Mouse (Mus musculus) midbrain, embryonic 16.5 days (tissue): ENCODE measurements around the gene Ush1g. TPM values are rescaled to one million over a fixed set of nuclear protein-coding genes. Genes with fewer than 3 reads are reported as not detected.

Experiments used
- ATAC-seq: fragments of 200-750 bp; cut with Nextera tagmentation; 2 replicates; pipeline ENCODE4 v1.8.0; 2017; ENCODE audit warnings: moderate TSS enrichment
- H3K27ac ChIP-seq: fragments of 300-500 bp; sonication (generic); 2 replicates; pipeline ENCODE4 v1.5.1; 2014; ENCODE audit warnings: mild to moderate bottlenecking, low read length, mixed read lengths
- H3K27me3 ChIP-seq: fragments of 300-500 bp; sonication (generic); 2 replicates; pipeline ENCODE4 v1.6.1; 2014; ENCODE audit warnings: low read depth, low read length, mixed read lengths; ENCODE audit not compliant: control insufficient read depth, insufficient read depth
- H3K36me3 ChIP-seq: fragments of 300-500 bp; sonication (generic); 2 replicates; pipeline ENCODE4 v1.6.1; 2014; ENCODE audit warnings: mild to moderate bottlenecking, low read length, moderate library complexity, mixed read lengths; ENCODE audit not compliant: control insufficient read depth, insufficient read depth
- H3K4me1 ChIP-seq: fragments of 300-500 bp; sonication (generic); 2 replicates; pipeline ENCODE4 v1.6.1; 2014; ENCODE audit warnings: mild to moderate bottlenecking, low read length, mixed read lengths; ENCODE audit not compliant: control insufficient read depth, insufficient read depth
- H3K4me2 ChIP-seq: fragments of 300-500 bp; sonication (generic); 2 replicates; pipeline ENCODE4 v1.6.1; 2014; ENCODE audit warnings: mild to moderate bottlenecking, low read length, mixed read lengths
- H3K4me3 ChIP-seq: fragments of 300-500 bp; sonication (generic); 2 replicates; pipeline ENCODE4 v1.5.1; 2014; ENCODE audit warnings: low read depth, mild to moderate bottlenecking, low read length, moderate library complexity, mixed read lengths
- H3K9ac ChIP-seq: fragments of 300-500 bp; sonication (generic); 2 replicates; pipeline ENCODE4 v1.6.1; 2014; ENCODE audit warnings: low read depth, low read length, mixed read lengths
- H3K9me3 ChIP-seq: fragments of 300-500 bp; sonication (generic); replicated peaks from 2 replicates; pipeline ENCODE4 v1.6.1; 2014; ENCODE audit warnings: mild to moderate bottlenecking, low read length, mixed read lengths; ENCODE audit not compliant: control insufficient read depth, poor library complexity, severe bottlenecking
- WGBS: fragments of 180-500 bp; shearing (Covaris S2); extraction: QIAGEN DNeasy Blood & Tissue Kit; methylation state at CpG from one replicate; pipeline ENCODE4 v1.1.7; 2014; 5-methylcytosine and 5-hydroxymethylcytosine counted together
- polyA plus RNA-seq: library from polyadenylated mRNA; unstranded; fragments of >200 nt; fragmentation: Nextera tagmentation; extraction: Ambion mirVana; gene quantifications from 2 replicates; pipeline ENCODE4 v1.2.1, GENCODE M21; 2015

Ush1g gene
- polyA plus RNA-seq, 1 experiment from 2014 or later = 0.10 TPM

- Histone ChIP-seq H3K4me2 (no peak overlapping the region), H3K27ac (no peak overlapping the region), H3K4me3 (no peak overlapping the region), H3K27me3 (peaks cover 1% of the 10 kb centered on the region), H3K9me3 (no peaks in the 10 kb centered on the region), H3K36me3 (peaks cover 10% of the 10 kb centered on the region), H3K9ac (no peak overlapping the region; the same call in 1 of the 2 replicates), H3K4me1 (peaks cover 25% of the 10 kb centered on the region)
- WGBS = 77% methylated on average over 7 of the region's 7 CpGs
- ATAC-seq = no peak
Measured at GRCm38 (mm10) chr11:115273735-115274134, 48.1 kb downstream of the Ush1g start.

DNA sequence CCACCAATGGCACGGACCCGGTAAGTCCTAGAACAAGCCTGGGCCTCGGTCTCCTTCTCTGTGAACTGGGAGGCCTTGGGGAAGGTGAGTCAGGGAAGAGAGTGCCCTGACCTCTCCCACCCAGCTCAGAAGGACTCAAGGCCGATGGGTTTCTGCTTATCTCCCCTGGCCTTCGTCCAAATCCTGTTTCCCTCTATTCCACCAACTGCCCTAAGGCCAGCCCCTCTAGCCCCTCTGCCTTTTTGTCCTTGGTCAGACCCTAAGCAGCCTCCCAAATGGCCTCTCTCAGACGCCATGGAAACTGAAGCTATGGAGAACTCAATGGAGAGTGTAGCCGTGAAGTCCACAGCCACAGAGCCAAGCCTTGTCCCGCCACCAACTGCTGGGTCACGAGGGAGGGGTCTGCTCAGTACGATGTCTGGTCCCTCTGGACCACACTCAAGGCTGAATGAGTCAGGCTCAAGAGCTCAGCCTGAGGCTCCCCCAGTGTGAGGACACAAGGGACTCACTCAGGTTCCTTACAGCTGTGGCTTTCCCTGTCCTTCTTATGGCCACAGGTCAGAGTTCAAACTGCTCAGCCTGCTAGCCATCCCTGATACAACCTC lies 48.8 kb downstream of the Ush1g start:
- Histone ChIP-seq H3K4me2 (no peak overlapping the region), H3K36me3 (peaks cover 17% of the 10 kb centered on the region), H3K4me3 (no peak overlapping the region), H3K4me1 (peaks cover 23% of the 10 kb centered on the region), H3K27ac (no peak overlapping the region), H3K9ac (no peak overlapping the region; the same call in 1 of the 2 replicates), H3K9me3 (no peaks in the 10 kb centered on the region), H3K27me3 (peaks cover 9% of the 10 kb centered on the region)
- no peak for ATAC-seq
- 63% methylated on average over 10 of the region's 10 CpGs for WGBS

DNA sequence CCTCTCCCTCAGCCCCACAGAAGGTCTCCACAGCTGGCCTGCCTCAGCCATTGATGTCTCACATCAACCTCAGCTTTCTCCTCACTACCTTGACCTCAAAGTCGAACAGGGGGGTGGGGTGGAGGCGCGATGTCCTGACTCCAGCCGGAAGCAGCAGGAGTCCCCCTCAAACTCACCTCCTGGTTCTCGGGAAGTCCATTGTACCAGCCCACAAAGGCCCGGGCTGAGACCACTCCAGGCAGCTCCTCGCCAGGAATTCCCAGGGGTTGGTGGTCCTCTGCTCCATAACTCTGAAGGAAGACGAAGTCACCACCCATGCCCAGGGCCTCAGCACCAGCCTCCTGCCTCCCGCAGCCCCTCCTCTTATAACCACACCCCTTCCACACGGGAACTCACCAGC lies 50.4 kb downstream of the Ush1g start:
- Histone ChIP-seq H3K27ac (no peak overlapping the region), H3K27me3 (peaks cover 24% of the 10 kb centered on the region), H3K4me1 (peaks cover 27% of the 10 kb centered on the region), H3K9me3 (no peaks in the 10 kb centered on the region), H3K4me3 (no peak overlapping the region), H3K36me3 (peaks cover 18% of the 10 kb centered on the region), H3K9ac (no peak overlapping the region), H3K4me2 (no peak overlapping the region)
- ATAC-seq = no peak
- WGBS = 75% methylated on average over 10 of the region's 10 CpGs

- no peak for ATAC-seq
- peaks cover 28% of the 10 kb centered on the region for H3K27me3 ChIP-seq
- WGBS = 80% methylated on average over 9 of the region's 9 CpGs
- H3K4me3 ChIP-seq = no peak overlapping the region
- H3K27ac ChIP-seq = no peak overlapping the region
- H3K4me1 ChIP-seq = peaks cover 27% of the 10 kb centered on the region
- H3K9ac ChIP-seq = no peak overlapping the region
- peaks cover 18% of the 10 kb centered on the region for H3K36me3 ChIP-seq
- no peak overlapping the region for H3K4me2 ChIP-seq
- H3K9me3 ChIP-seq = no peaks in the 10 kb centered on the region
Measured at GRCm38 (mm10) chr11:115271052-115271451, 50.8 kb downstream of the Ush1g start.

GRCm38 (mm10) chr11:115270148-115270861 lies 51.5 kb downstream of the Ush1g start:
- Histone ChIP-seq H3K27ac (no peak overlapping the region), H3K27me3 (peaks cover 36% of the 10 kb centered on the region), H3K9me3 (no peaks in the 10 kb centered on the region), H3K4me2 (no peak overlapping the region), H3K4me3 (no peak overlapping the region), H3K9ac (no peak overlapping the region), H3K4me1 (peaks cover 22% of the 10 kb centered on the region), H3K36me3 (peaks cover 18% of the 10 kb centered on the region)
- peak; percentile 26; the same call in 1 of the 2 replicates for ATAC-seq
- WGBS = 25% methylated on average over 17 of the region's 19 CpGs

DNA sequence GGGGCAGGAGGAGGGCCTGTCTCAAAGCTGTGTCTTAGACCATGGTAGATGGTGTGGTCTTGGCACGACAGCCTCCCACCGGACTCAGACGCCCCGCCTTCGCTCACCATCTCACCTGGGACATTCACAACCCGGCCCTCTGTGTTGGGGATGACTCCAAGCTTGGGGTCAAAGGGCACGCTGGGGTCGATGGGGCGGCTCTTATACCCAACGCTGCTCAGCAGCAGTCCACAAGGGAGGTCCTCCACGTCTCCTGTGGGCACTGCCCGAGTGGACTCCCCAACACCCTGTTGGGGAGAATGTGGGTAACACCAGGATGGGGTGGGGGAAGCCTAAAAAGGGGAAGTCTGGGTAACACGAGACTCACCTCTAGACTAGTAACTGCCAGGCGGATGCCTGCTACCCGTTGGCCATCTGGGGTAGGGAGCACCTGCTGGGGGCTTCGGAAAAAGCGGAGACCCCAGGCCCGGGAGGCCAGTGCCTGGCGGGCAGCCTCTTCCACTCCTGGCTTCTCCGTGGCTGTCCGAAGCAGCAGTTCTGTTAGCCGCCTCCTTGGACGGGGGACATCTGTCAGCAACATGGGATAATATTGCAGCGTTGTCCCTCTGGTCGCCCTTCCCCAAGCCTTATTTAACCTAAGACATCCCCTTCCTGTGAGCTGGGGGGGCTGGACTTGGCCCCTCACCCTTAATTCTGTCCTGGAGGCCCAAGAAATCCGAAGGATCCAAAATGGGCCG lies 52.3 kb downstream of the Ush1g start:
- H3K27me3 ChIP-seq = peaks cover 43% of the 10 kb centered on the region
- 90% methylated on average over 27 of the region's 27 CpGs for WGBS
- H3K4me2 ChIP-seq = no peak overlapping the region

GRCm38 (mm10) chr11:115267958-115268357 lies 53.9 kb downstream of the Ush1g start:
- 74% methylated on average over 11 of the region's 11 CpGs for WGBS

More for the DNA sequence above, 52.3 kb downstream of the Ush1g start:
- H3K4me1 ChIP-seq = peaks cover 21% of the 10 kb centered on the region
- H3K9me3 ChIP-seq = no peaks in the 10 kb centered on the region
- peaks cover 18% of the 10 kb centered on the region for H3K36me3 ChIP-seq
- no peak overlapping the region for H3K4me3 ChIP-seq
- no peak for ATAC-seq
- H3K27ac ChIP-seq = no peak overlapping the region
- H3K9ac ChIP-seq = no peak overlapping the region

DNA sequence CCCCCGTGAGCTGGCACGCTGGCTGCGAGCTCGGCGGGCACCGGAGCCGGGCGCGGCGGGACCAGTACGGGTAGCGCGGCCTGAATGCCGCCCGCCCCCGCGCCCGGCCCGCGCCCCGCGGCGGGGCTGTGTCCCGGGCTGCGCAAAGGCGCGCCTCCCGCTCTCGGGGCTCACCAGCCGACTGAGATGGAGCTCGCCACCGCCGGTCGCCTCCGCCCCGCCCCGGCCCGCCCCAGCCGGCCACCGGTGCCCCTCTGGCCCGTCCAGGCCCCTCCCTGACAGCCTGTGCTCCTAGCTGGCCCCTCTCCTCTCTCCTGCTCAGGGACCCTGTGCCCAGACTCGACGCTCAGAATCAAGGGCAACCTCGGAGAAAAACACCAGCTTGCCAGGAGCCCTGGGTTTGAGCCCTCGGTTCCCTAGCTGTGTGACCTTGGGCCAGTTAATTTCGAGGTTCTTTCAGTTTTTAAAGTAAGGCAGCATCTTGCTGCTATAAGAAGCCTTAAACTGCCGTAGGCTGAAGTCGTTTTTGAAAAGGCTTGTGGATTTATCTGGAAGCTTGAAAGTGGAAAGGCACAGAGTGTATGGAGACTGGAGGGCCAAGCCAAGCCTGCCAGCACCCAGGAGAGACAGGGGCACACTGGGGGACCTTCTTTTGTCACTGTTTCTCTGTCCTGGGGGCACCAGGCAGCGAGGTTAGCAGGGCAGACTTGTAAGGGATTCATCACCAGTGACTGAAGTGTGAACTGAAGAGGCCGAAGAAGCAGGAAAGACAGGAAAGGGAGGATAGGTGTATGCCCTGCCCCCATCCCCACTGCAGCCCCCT lies 54.6 kb downstream of the Ush1g start, which contains the start of gene Grin2c:
TSS of gene Grin2c (minus strand) at position 183 of the 823 bp plus-strand sequence.
- Histone ChIP-seq H3K4me3 (peak within 1 kb of the TSS; percentile 36), H3K9me3 (no peaks in the 10 kb centered on the region), H3K27me3 (peaks cover 63% of the 10 kb centered on the region), H3K36me3 (peaks cover 18% of the 10 kb centered on the region), H3K27ac (no peak within 1 kb of the TSS), H3K4me2 (peak within 1 kb of the TSS; percentile 63), H3K9ac (peak within 1 kb of the TSS; percentile 61; the same call in 1 of the 2 replicates), H3K4me1 (peaks cover 21% of the 10 kb centered on the region)
- WGBS = 9% methylated on average over 26 of the region's 50 CpGs
- no peak for ATAC-seq

More at GRCm38 (mm10) chr11:115267958-115268357, 53.9 kb downstream of the Ush1g start:
- Histone ChIP-seq H3K4me2 (no peak overlapping the region), H3K9me3 (no peaks in the 10 kb centered on the region), H3K9ac (no peak overlapping the region), H3K27ac (no peak overlapping the region), H3K4me1 (peaks cover 21% of the 10 kb centered on the region), H3K4me3 (no peak overlapping the region), H3K36me3 (peaks cover 18% of the 10 kb centered on the region), H3K27me3 (peaks cover 56% of the 10 kb centered on the region)
- ATAC-seq = no peak
